Mouse (Mus musculus): ENCODE measurements at regions not wholly inside any gene's neighbourhood (a gene's known extent, or its start where the extent isn't known, plus 50 kb on each side); places are given as distances from the start of the nearest gene placed in this dataset.

DNA sequence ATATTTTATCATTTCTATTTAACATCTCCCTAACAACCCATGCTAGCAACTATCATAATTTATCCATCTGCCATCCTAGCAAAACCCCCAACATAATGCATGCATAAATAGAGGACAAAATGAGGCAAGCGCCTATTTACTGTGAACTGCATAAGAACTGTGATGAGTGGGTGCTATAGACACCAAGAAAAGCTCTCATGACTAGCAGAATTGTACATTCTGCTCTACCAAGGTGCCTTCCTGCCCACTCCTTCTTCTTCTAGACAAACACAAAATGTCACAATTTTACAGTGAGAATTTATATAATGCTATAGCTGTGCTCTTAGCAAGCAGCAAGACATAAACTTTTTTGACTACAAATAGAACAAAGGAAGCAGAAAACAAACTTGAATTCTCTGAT, 305.9 kb downstream of the Brinp1 start:
- no peak for TF ChIP-seq POLR2A (IDR thresholded peaks at IDR 0.05; ENCODE audit: low read depth, low read length)
- no peak for TF ChIP-seq CTCF (IDR thresholded peaks at IDR 0.05; ENCODE audit: borderline replicate concordance, insufficient read depth, low read length)
- Histone ChIP-seq H3K27ac (ENCODE audit: insufficient read depth, low read length) (no peak overlapping the region), H3K4me1 (ENCODE audit: control insufficient read depth, insufficient read depth, low read length) (no peaks in the 10 kb centered on the region), H3K4me3 (ENCODE audit: insufficient read depth, low read length) (no peak overlapping the region)

- H3K4me3 ChIP-seq (ENCODE audit: insufficient read depth, low read length): no peak overlapping the region
- no peak for TF ChIP-seq CTCF (IDR thresholded peaks at IDR 0.05; ENCODE audit: borderline replicate concordance, insufficient read depth, low read length)
- TF ChIP-seq POLR2A (IDR thresholded peaks at IDR 0.05; ENCODE audit: low read depth, low read length): no peak
- no peaks in the 10 kb centered on the region for H3K4me1 ChIP-seq (ENCODE audit: control insufficient read depth, insufficient read depth, low read length)
- H3K27ac ChIP-seq (ENCODE audit: insufficient read depth, low read length): no peak overlapping the region
These were observed 320.9 kb downstream of the Brinp1 start for GRCm38 (mm10) chr4:68633299-68633698.

DNA sequence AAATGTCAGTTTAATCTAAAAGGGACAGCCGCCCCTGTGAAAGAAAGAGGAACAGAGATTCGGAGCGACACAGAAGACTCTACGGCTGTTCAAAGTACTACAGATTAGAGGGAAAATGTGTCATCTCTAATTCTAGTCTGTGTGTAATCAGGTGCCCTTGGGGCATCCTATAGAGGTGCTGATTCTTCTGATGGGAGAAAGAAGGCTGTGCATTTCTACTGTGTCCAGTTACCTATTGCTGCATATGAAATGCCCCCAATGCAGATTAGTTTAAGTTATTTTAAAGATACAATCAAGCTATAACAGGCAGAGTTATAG, 330.2 kb downstream of the Brinp1 start:
- H3K4me1 ChIP-seq (ENCODE audit: control insufficient read depth, insufficient read depth, low read length): no peaks in the 10 kb centered on the region
- TF ChIP-seq POLR2A (IDR thresholded peaks at IDR 0.05; ENCODE audit: low read depth, low read length): no peak
- TF ChIP-seq CTCF (IDR thresholded peaks at IDR 0.05; ENCODE audit: borderline replicate concordance, insufficient read depth, low read length): no peak
- no peak overlapping the region for H3K4me3 ChIP-seq (ENCODE audit: insufficient read depth, low read length)
- no peak overlapping the region for H3K27ac ChIP-seq (ENCODE audit: insufficient read depth, low read length)

- Histone ChIP-seq H3K4me1 (ENCODE audit: control insufficient read depth, insufficient read depth, low read length) (no peaks in the 10 kb centered on the region), H3K4me3 (ENCODE audit: insufficient read depth, low read length) (no peak overlapping the region), H3K27ac (ENCODE audit: insufficient read depth, low read length) (no peak overlapping the region)
- no peak for TF ChIP-seq POLR2A (IDR thresholded peaks at IDR 0.05; ENCODE audit: low read depth, low read length)
- TF ChIP-seq CTCF (IDR thresholded peaks at IDR 0.05; ENCODE audit: borderline replicate concordance, insufficient read depth, low read length): no peak
These were observed 330.8 kb downstream of the Brinp1 start for GRCm38 (mm10) chr4:68623125-68624024.

DNA sequence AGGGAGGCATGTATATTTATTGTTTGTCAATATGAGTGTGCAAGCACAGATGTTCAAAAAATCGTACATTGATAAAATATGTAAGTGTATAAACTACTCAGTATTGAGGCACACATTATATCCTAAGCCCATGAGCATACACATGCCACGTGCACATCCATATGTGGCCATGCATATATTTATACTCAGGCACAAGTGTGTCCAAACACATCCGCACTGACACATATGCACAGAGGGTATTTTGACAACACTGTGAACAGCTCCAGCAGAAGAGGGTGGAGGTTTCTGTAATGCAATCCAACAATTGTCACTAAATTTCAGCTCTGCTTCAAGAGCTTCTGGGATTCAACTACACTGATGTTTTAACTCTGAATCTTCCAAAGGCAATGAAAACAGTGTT, 333.6 kb downstream of the Brinp1 start:
- no peak overlapping the region for H3K27ac ChIP-seq (ENCODE audit: insufficient read depth, low read length)
- TF ChIP-seq POLR2A (IDR thresholded peaks at IDR 0.05; ENCODE audit: low read depth, low read length) (no peak), CTCF (IDR thresholded peaks at IDR 0.05; ENCODE audit: borderline replicate concordance, insufficient read depth, low read length) (no peak)
- no peak overlapping the region for H3K4me3 ChIP-seq (ENCODE audit: insufficient read depth, low read length)
- no peaks in the 10 kb centered on the region for H3K4me1 ChIP-seq (ENCODE audit: control insufficient read depth, insufficient read depth, low read length)

- TF ChIP-seq CTCF (IDR thresholded peaks at IDR 0.05; ENCODE audit: borderline replicate concordance, insufficient read depth, low read length): no peak
- no peak for TF ChIP-seq POLR2A (IDR thresholded peaks at IDR 0.05; ENCODE audit: low read depth, low read length)
- Histone ChIP-seq H3K4me3 (ENCODE audit: insufficient read depth, low read length) (no peak overlapping the region), H3K4me1 (ENCODE audit: control insufficient read depth, insufficient read depth, low read length) (no peaks in the 10 kb centered on the region), H3K27ac (ENCODE audit: insufficient read depth, low read length) (no peak overlapping the region)
These were observed 338.3 kb downstream of the Brinp1 start for GRCm38 (mm10) chr4:68615706-68616397.

- Histone ChIP-seq H3K4me3 (ENCODE audit: insufficient read depth, low read length) (no peak overlapping the region), H3K4me1 (ENCODE audit: control insufficient read depth, insufficient read depth, low read length) (no peaks in the 10 kb centered on the region), H3K27ac (ENCODE audit: insufficient read depth, low read length) (no peak overlapping the region)
- TF ChIP-seq POLR2A (IDR thresholded peaks at IDR 0.05; ENCODE audit: low read depth, low read length): no peak
- no peak for TF ChIP-seq CTCF (IDR thresholded peaks at IDR 0.05; ENCODE audit: borderline replicate concordance, insufficient read depth, low read length)
These were observed 341.8 kb downstream of the Brinp1 start for GRCm38 (mm10) chr4:68612263-68613012.

DNA sequence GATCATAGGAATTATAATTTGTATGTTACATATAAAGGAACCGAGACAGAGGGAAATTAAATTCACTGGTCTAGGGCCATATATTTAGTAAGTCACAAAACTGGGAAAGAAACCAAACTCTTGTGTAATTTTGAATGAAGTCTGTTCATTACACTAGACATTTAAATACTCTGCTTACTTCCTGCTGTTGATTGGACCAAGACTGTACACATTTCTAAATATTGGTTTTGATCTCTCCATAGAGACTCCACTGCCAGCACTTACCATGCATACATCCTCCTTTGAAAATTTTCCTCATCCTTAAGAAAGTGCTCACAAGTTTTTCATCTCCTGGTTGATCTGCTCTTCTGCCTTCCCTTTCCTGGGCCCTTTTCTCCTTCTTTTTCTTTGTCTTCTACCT, 358.9 kb downstream of the Brinp1 start:
- Histone ChIP-seq H3K27ac (ENCODE audit: insufficient read depth, low read length) (no peak overlapping the region), H3K4me1 (ENCODE audit: control insufficient read depth, insufficient read depth, low read length) (no peaks in the 10 kb centered on the region), H3K4me3 (ENCODE audit: insufficient read depth, low read length) (no peak overlapping the region)
- TF ChIP-seq CTCF (IDR thresholded peaks at IDR 0.05; ENCODE audit: borderline replicate concordance, insufficient read depth, low read length): no peak
- no peak for TF ChIP-seq POLR2A (IDR thresholded peaks at IDR 0.05; ENCODE audit: low read depth, low read length)

DNA sequence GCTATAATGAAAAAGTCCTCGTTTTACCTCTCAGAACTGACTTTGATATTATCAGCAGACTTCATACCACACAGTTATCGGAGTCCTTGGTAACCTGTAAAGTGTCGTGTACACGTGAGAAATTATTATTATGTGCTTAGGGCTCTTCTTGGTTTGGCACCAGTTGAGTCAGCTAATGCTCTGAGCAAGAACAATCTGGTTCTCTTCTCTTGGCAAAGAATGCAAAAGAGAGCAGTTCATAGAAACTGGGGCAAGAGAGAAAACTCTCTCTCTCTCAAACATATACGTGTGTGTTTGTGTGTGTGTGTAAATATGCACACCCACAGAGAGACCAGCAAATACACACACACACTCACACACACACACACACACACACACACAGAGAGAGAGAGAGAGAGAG, 378.8 kb downstream of the Brinp1 start:
- no peaks in the 10 kb centered on the region for H3K4me1 ChIP-seq (ENCODE audit: control insufficient read depth, insufficient read depth, low read length)
- no peak overlapping the region for H3K27ac ChIP-seq (ENCODE audit: insufficient read depth, low read length)
- H3K4me3 ChIP-seq (ENCODE audit: insufficient read depth, low read length): no peak overlapping the region
- no peak for TF ChIP-seq POLR2A (IDR thresholded peaks at IDR 0.05; ENCODE audit: low read depth, low read length)
- TF ChIP-seq CTCF (IDR thresholded peaks at IDR 0.05; ENCODE audit: borderline replicate concordance, insufficient read depth, low read length): no peak

Data from embryonic fibroblast, embryonic 13.5 days (primary cell).